Mouse (Mus musculus): ENCODE data around the gene Prok2. TPM values are rescaled to one million over a fixed set of nuclear protein-coding genes. Genes with fewer than 3 reads are reported as not detected.

The Prok2 gene
- polyA plus RNA-seq, 1 experiment from 2014 or later = 0.17 TPM

Other genes with a start within 250 kb of the Prok2 start
- gene Foxp1, start 203.7 kb downstream of the Prok2 start, polyA plus RNA-seq (2015; fragmentation: Nextera tagmentation; extraction: Ambion mirVana) = 36.4 and 37.2 TPM in 2 replicates
- gene Eif4e3, start 59.6 kb downstream of the Prok2 start, polyA plus RNA-seq (2015; fragmentation: Nextera tagmentation; extraction: Ambion mirVana) = 17.6 and 18.5 TPM in 2 replicates
- gene Gm20696, start 59.6 kb downstream of the Prok2 start, polyA plus RNA-seq (2015; fragmentation: Nextera tagmentation; extraction: Ambion mirVana) = 1.7 and 2.1 TPM in 2 replicates
- gene Gpr27, start 33.7 kb downstream of the Prok2 start, polyA plus RNA-seq (2015; fragmentation: Nextera tagmentation; extraction: Ambion mirVana) = 1.6 and 1.8 TPM in 2 replicates